Mouse (Mus musculus): ENCODE measurements around the gene Fam129b. TPM values are rescaled to one million over a fixed set of nuclear protein-coding genes. Genes with fewer than 3 reads are reported as not detected.

The Fam129b gene
- polyA plus RNA-seq, 1 experiment from 2014 or later = 39.0 TPM

GRCm38 (mm10) chr2:32971235-32971634, 95.3 kb downstream of the Fam129b start:
- Histone ChIP-seq H3K4me3 (ENCODE audit: low read depth, low read length) (no peak overlapping the region), H3K4me2 (ENCODE audit: low read depth, low read length) (no peak overlapping the region), H3K9ac (ENCODE audit: low read depth, low read length) (no peak overlapping the region), H3K4me1 (ENCODE audit: control insufficient read depth, insufficient read depth, low read length) (peaks cover 9% of the 10 kb centered on the region), H3K9me3 (ENCODE audit: control insufficient read depth, low read length) (no peaks in the 10 kb centered on the region), H3K36me3 (ENCODE audit: control insufficient read depth, insufficient read depth, low read length) (peaks cover 31% of the 10 kb centered on the region; the same call in 1 of the 2 replicates), H3K27ac (replicated peaks; ENCODE audit: low read depth, low read length) (no peak overlapping the region), H3K27me3 (replicated peaks; ENCODE audit: control insufficient read depth, insufficient read depth, low read length) (no peaks in the 10 kb centered on the region)
- DNase-seq (ENCODE audit: low spot score) (no peak), ATAC-seq (ENCODE audit: low read depth) (no peak)
- WGBS = 51% methylated on average over 9 of the region's 9 CpGs

GRCm38 (mm10) chr2:32974216-32974615, 98.3 kb downstream of the Fam129b start:
- Histone ChIP-seq H3K27ac (replicated peaks; ENCODE audit: low read depth, low read length) (no peak overlapping the region), H3K9ac (ENCODE audit: low read depth, low read length) (no peak overlapping the region), H3K9me3 (ENCODE audit: control insufficient read depth, low read length) (no peaks in the 10 kb centered on the region), H3K4me2 (ENCODE audit: low read depth, low read length) (no peak overlapping the region), H3K27me3 (replicated peaks; ENCODE audit: control insufficient read depth, insufficient read depth, low read length) (no peaks in the 10 kb centered on the region), H3K36me3 (ENCODE audit: control insufficient read depth, insufficient read depth, low read length) (peaks cover 31% of the 10 kb centered on the region; the same call in 1 of the 2 replicates), H3K4me3 (ENCODE audit: low read depth, low read length) (no peak overlapping the region), H3K4me1 (ENCODE audit: control insufficient read depth, insufficient read depth, low read length) (no peaks in the 10 kb centered on the region)
- no peak for DNase-seq (ENCODE audit: low spot score)
- WGBS = 89% methylated on average over 8 of the region's 8 CpGs
- ATAC-seq (ENCODE audit: low read depth) = no peak

Other genes starting within 250 kb of the Fam129b start
- gene Eng, start 229.5 kb upstream of the Fam129b start, polyA plus RNA-seq (2014; fragmentation: Nextera tagmentation; extraction: Ambion mirVana) = 57.9 and 64.3 TPM in 2 replicates
- gene Fpgs, start 172.0 kb upstream of the Fam129b start, polyA plus RNA-seq (2014; fragmentation: Nextera tagmentation; extraction: Ambion mirVana) = 28.2 and 31.0 TPM in 2 replicates
- 67.4 and 82.3 TPM in 2 replicates for gene Cdk9, start 163.0 kb upstream of the Fam129b start, polyA plus RNA-seq (2014; fragmentation: Nextera tagmentation; extraction: Ambion mirVana)
- gene Sh2d3c, start 155.1 kb upstream of the Fam129b start, polyA plus RNA-seq (2014; fragmentation: Nextera tagmentation; extraction: Ambion mirVana) = 21.7 and 28.3 TPM in 2 replicates
- gene 6330409D20Rik, start 135.1 kb upstream of the Fam129b start, polyA plus RNA-seq (2014; fragmentation: Nextera tagmentation; extraction: Ambion mirVana) = 0.33 and 0.45 TPM in 2 replicates
- 64.5 and 73.2 TPM in 2 replicates for gene Tor2a, start 118.9 kb upstream of the Fam129b start, polyA plus RNA-seq (2014; fragmentation: Nextera tagmentation; extraction: Ambion mirVana)
- gene Ttc16, start 100.5 kb upstream of the Fam129b start, polyA plus RNA-seq (2014; fragmentation: Nextera tagmentation; extraction: Ambion mirVana) = 0.22 and 0.85 TPM in 2 replicates
- gene Ptrh1, start 100.3 kb upstream of the Fam129b start, polyA plus RNA-seq (2014; fragmentation: Nextera tagmentation; extraction: Ambion mirVana) = 5.2 and 5.8 TPM in 2 replicates
- 0.20 and 0.63 TPM in 2 replicates for gene Cfap157, start 91.7 kb upstream of the Fam129b start, polyA plus RNA-seq (2014; fragmentation: Nextera tagmentation; extraction: Ambion mirVana)
- gene Stxbp1, start 28.9 kb upstream of the Fam129b start, polyA plus RNA-seq (2014; fragmentation: Nextera tagmentation; extraction: Ambion mirVana) = 26.8 and 29.7 TPM in 2 replicates
- 224 and 237 TPM in 2 replicates for gene Rpl12, start 85.4 kb downstream of the Fam129b start, polyA plus RNA-seq (2014; fragmentation: Nextera tagmentation; extraction: Ambion mirVana)
- 9.2 and 10.9 TPM in 2 replicates for gene Lrsam1, start 85.5 kb downstream of the Fam129b start, polyA plus RNA-seq (2014; fragmentation: Nextera tagmentation; extraction: Ambion mirVana)
- gene Slc2a8, start 106.0 kb downstream of the Fam129b start, polyA plus RNA-seq (2014; fragmentation: Nextera tagmentation; extraction: Ambion mirVana) = 12.2 and 15.7 TPM in 2 replicates